14 mouse cellular contexts compared by ENCODE assay signal in genomic region chr16:11092061-11092460, GRCm38 (mm10). TPM values are rescaled to one million over a fixed set of nuclear protein-coding genes. Genes with fewer than 3 reads are reported as not detected.
DNase-seq lines count a peak whose midpoint lies in the region; ATAC-seq and TF ChIP-seq lines count a peak whose summit lies in the region.
"Had no signal": no experiment of that assay in that cellular context is flagged by ENCODE, and none has a peak within 500 bp of the region (broad histone marks: within the 10 kb centered on the region; RNA-seq: fewer than 3 reads in every experiment).

No protein-coding gene starts in this region.

- no peak for TF ChIP-seq EP300 in lung, postnatal 0 days (IDR thresholded peaks at IDR 0.05)

- peak; percentile 49; the same call in 1 of the 2 replicates for ATAC-seq in lung, postnatal 0 days
- ATAC-seq in heart, embryonic 14.5 days (ENCODE audit: insufficient number of reproducible peaks, insufficient read depth, low FRiP score, low read depth), result no peak
- ATAC-seq in CD4-positive, CD25-positive, alpha-beta regulatory T cell, adult 4 months, result no peak
- ATAC-seq: forebrain, embryonic 15.5 days had no signal

- H3K4me3 ChIP-seq in heart, embryonic 10.5 days, result no peak overlapping the region
- no peak overlapping the region for H3K4me3 ChIP-seq in lung, postnatal 0 days (ENCODE audit: low read depth, low read length)
- no peak overlapping the region for H3K4me3 ChIP-seq in heart, embryonic 14.5 days (ENCODE audit: control insufficient read depth in 1 of 2, insufficient read depth in 1 of 2, low read depth in 1 of 2, low read length in 2 of 2)
- no peak overlapping the region for H3K4me3 ChIP-seq in olfactory bulb, adult 2 months (ENCODE audit: insufficient read depth, low read depth, low read length)
- H3K4me3 ChIP-seq: forebrain, embryonic 15.5 days; hindbrain, embryonic 13.5 days; limb, embryonic 13.5 days; neural tube, embryonic 15.5 days had no signal

- no peak overlapping the region for H3K4me2 ChIP-seq in lung, postnatal 0 days (replicated peaks; ENCODE audit: low read depth, low read length)
- peak overlapping the region; percentile 2; the same call in 1 of the 2 replicates for H3K4me2 ChIP-seq in heart, embryonic 14.5 days (ENCODE audit: low read length)
- H3K4me2 ChIP-seq: forebrain, embryonic 15.5 days; hindbrain, embryonic 13.5 days; limb, embryonic 13.5 days; lung, embryonic 14.5 days; neural tube, embryonic 15.5 days had no signal

- intact Hi-C loops in heart, postnatal 36 days (cut with DNase I), result loop anchor here (2.0 kb wide), 2 partner anchors 15 to 47 kb away; no protein-coding TSS in a partner anchor

- 61% methylated on average over 4 of the region's 4 CpGs for WGBS in heart, embryonic 10.5 days
- 53% methylated on average over 4 of the region's 4 CpGs for WGBS in lung, postnatal 0 days
- WGBS in heart, embryonic 14.5 days, result 20% methylated on average over 4 of the region's 4 CpGs
- WGBS in olfactory bulb, adult 2 months, result 72% methylated on average over 4 of the region's 4 CpGs

- peaks cover 58% of the 10 kb centered on the region for H3K36me3 ChIP-seq in heart, embryonic 10.5 days
- peaks cover 30% of the 10 kb centered on the region for H3K36me3 ChIP-seq in lung, postnatal 0 days (ENCODE audit: insufficient read depth, low read length)
- peaks cover 70% of the 10 kb centered on the region for H3K36me3 ChIP-seq in heart, embryonic 14.5 days (ENCODE audit: control insufficient read depth, insufficient read depth, low read length)

- no peak for DNase-seq in heart, embryonic 10.5 days (ENCODE audit: low spot score)
- no peak for DNase-seq in heart, postnatal 36 days
- peak; percentile 18 for DNase-seq in lung, postnatal 0 days (ENCODE audit: low spot score)
- DNase-seq in lung, postnatal 36 days, result no peak
- DNase-seq: cerebellum, adult 2 months; gastrocnemius, postnatal 14 days; lung, embryonic 14.5 days had no signal

- H3K27ac ChIP-seq in heart, embryonic 10.5 days, result 0 out of 2 replicates have a peak overlapping the region, but pooled peaks have one; percentile 48
- no peak overlapping the region for H3K27ac ChIP-seq in lung, postnatal 0 days (ENCODE audit: low read length)
- H3K27ac ChIP-seq in heart, embryonic 14.5 days (replicated peaks in 1 of 2; ENCODE audit: control insufficient read depth in 1 of 2, insufficient read depth in 1 of 2, low read depth in 2 of 2, low read length in 2 of 2), result peak overlapping the region; percentile 54 to 55
- peak overlapping the region; percentile 49; the same call in 1 of the 2 replicates for H3K27ac ChIP-seq in olfactory bulb, adult 2 months (ENCODE audit: insufficient read depth, low read depth, low read length)
- H3K27ac ChIP-seq: forebrain, embryonic 15.5 days; limb, embryonic 13.5 days; neural tube, embryonic 15.5 days had no signal

- no peak for TF ChIP-seq CTCF in lung, postnatal 0 days (IDR thresholded peaks at IDR 0.05)
- TF ChIP-seq CTCF in olfactory bulb, adult 2 months (IDR thresholded peaks at IDR 0.05; ENCODE audit: insufficient read depth, low read depth, low read length), result no peak

- H3K9me3 ChIP-seq in heart, embryonic 10.5 days, result no peaks in the 10 kb centered on the region
- no peaks in the 10 kb centered on the region for H3K9me3 ChIP-seq in lung, postnatal 0 days (ENCODE audit: low read length)
- H3K9me3 ChIP-seq in heart, embryonic 14.5 days (ENCODE audit: control insufficient read depth, low read length), result no peaks in the 10 kb centered on the region
- H3K9me3 ChIP-seq: forebrain, embryonic 15.5 days; hindbrain, embryonic 13.5 days; limb, embryonic 13.5 days; neural tube, embryonic 15.5 days had no signal

- H3K9ac ChIP-seq in lung, postnatal 0 days (replicated peaks; ENCODE audit: low read depth), result no peak overlapping the region
- no peak overlapping the region for H3K9ac ChIP-seq in heart, embryonic 14.5 days (ENCODE audit: low read length)
- H3K9ac ChIP-seq: forebrain, embryonic 15.5 days; hindbrain, embryonic 13.5 days; limb, embryonic 13.5 days; lung, embryonic 14.5 days; neural tube, embryonic 15.5 days had no signal

- H3K27me3 ChIP-seq in heart, embryonic 10.5 days (ENCODE audit: insufficient read depth, poor library complexity, severe bottlenecking), result no peaks in the 10 kb centered on the region
- H3K27me3 ChIP-seq in lung, postnatal 0 days (replicated peaks; ENCODE audit: insufficient read depth, low read length), result no peaks in the 10 kb centered on the region
- no peaks in the 10 kb centered on the region for H3K27me3 ChIP-seq in heart, embryonic 14.5 days (ENCODE audit: control insufficient read depth, insufficient read depth, low read length)
- H3K27me3 ChIP-seq: forebrain, embryonic 15.5 days; hindbrain, embryonic 13.5 days; limb, embryonic 13.5 days; neural tube, embryonic 15.5 days had no signal

- H3K4me1 ChIP-seq in heart, embryonic 10.5 days, result peaks cover 15% of the 10 kb centered on the region
- no peaks in the 10 kb centered on the region for H3K4me1 ChIP-seq in lung, postnatal 0 days (ENCODE audit: insufficient read depth, low read depth, low read length)
- H3K4me1 ChIP-seq in heart, embryonic 14.5 days (ENCODE audit: control insufficient read depth in 2 of 2, insufficient read depth in 2 of 2, low read length in 2 of 2), result peaks cover 9 to 22% of the 10 kb centered on the region in 2 experiments
- H3K4me1 ChIP-seq in olfactory bulb, adult 2 months (ENCODE audit: control insufficient read depth, insufficient read depth, low read length), result peaks cover 33% of the 10 kb centered on the region

- TF ChIP-seq POLR2A in olfactory bulb, adult 2 months (IDR thresholded peaks at IDR 0.05; ENCODE audit: insufficient read depth, low read depth, low read length), result no peak

RNA-seq across cellular contexts. Expression of gene Litaf, which starts 26.1 kb away (rescaled TPM):
- polyA plus RNA-seq in heart, embryonic 10.5 days (2016; fragmentation: Nextera tagmentation; extraction: Ambion mirVana), result 60.8 and 68.7 TPM in 2 replicates
- 10 to 100 TPM; 19.9 to 21.7 TPM for total RNA-seq in heart, postnatal 36 days (2021)
- polyA plus RNA-seq in lung, postnatal 0 days (2015; fragmentation: Nextera tagmentation; extraction: Ambion mirVana), result 106 and 118 TPM in 2 replicates
- 71.8 and 75.7 TPM in 2 replicates for polyA plus RNA-seq in heart, embryonic 14.5 days (2014; fragmentation: Nextera tagmentation; extraction: Ambion mirVana)
- polyA plus RNA-seq in olfactory bulb, adult 2 months (2012; ENCODE audit: insufficient read depth, insufficient read length, low replicate concordance, missing spikeins), result not detected in 2 replicates
- polyA plus RNA-seq in CD4-positive, CD25-positive, alpha-beta regulatory T cell, adult 4 months (2017; shearing (Covaris generic)), result 10 to 100 TPM; 47.2 to 61.2 TPM

RNA-seq across cellular contexts. Expression of gene Snn, which starts 31.3 kb away (rescaled TPM):
- 37.2 and 38.3 TPM in 2 replicates for polyA plus RNA-seq in heart, embryonic 10.5 days (2016; fragmentation: Nextera tagmentation; extraction: Ambion mirVana)
- total RNA-seq in heart, postnatal 36 days (2021), result 10 to 100 TPM; 28.1 to 33.8 TPM
- 41.1 and 46.6 TPM in 2 replicates for polyA plus RNA-seq in lung, postnatal 0 days (2015; fragmentation: Nextera tagmentation; extraction: Ambion mirVana)
- 50.4 and 52.4 TPM in 2 replicates for polyA plus RNA-seq in heart, embryonic 14.5 days (2014; fragmentation: Nextera tagmentation; extraction: Ambion mirVana)
- 106 TPM in 1 of 2 replicates, not detected in the other for polyA plus RNA-seq in olfactory bulb, adult 2 months (2012; ENCODE audit: insufficient read depth, insufficient read length, low replicate concordance, missing spikeins)
- polyA plus RNA-seq in CD4-positive, CD25-positive, alpha-beta regulatory T cell, adult 4 months (2017; shearing (Covaris generic)), result 1 to 10 TPM; 1.3 to 3.5 TPM

RNA-seq across cellular contexts. Expression of gene Txndc11, which starts 42.4 kb away (rescaled TPM):
- polyA plus RNA-seq in heart, embryonic 10.5 days (2016; fragmentation: Nextera tagmentation; extraction: Ambion mirVana), result 32.8 and 40.8 TPM in 2 replicates
- total RNA-seq in heart, postnatal 36 days (2021), result 10 to 100 TPM; 12.5 to 14.7 TPM
- 27.5 and 29.2 TPM in 2 replicates for polyA plus RNA-seq in lung, postnatal 0 days (2015; fragmentation: Nextera tagmentation; extraction: Ambion mirVana)
- polyA plus RNA-seq in heart, embryonic 14.5 days (2014; fragmentation: Nextera tagmentation; extraction: Ambion mirVana), result 31.9 and 33.8 TPM in 2 replicates
- polyA plus RNA-seq in olfactory bulb, adult 2 months (2012; ENCODE audit: insufficient read depth, insufficient read length, low replicate concordance, missing spikeins), result not detected in 2 replicates
- 10 to 100 TPM in 1 of 2 experiments, 1 to 10 TPM in 1; 7.3 to 10.5 TPM for polyA plus RNA-seq in CD4-positive, CD25-positive, alpha-beta regulatory T cell, adult 4 months (2017; shearing (Covaris generic))
